Mouse (Mus musculus) hindbrain, embryonic 14.5 days (tissue): Measurements from ENCODE around the gene Lif. TPM values are rescaled to one million over a fixed set of nuclear protein-coding genes. Genes with fewer than 3 reads are reported as not detected.

Source experiments
- ATAC-seq: fragments of 200-750 bp; cut with Nextera tagmentation; 2 replicates; pipeline ENCODE4 v1.8.0; 2017; ENCODE audit warnings: moderate number of reproducible peaks, mild to moderate bottlenecking, moderate TSS enrichment, moderate library complexity; ENCODE audit not compliant: low FRiP score
- DNase-seq: peaks from one replicate; pipeline ENCODE4 v3.0.0-alpha.2; 2015; ENCODE audit warnings: low spot score
- H3K27ac ChIP-seq: fragments of 300-500 bp; sonication (generic); 2 replicates; pipeline ENCODE4 v1.5.1; 2014; ENCODE audit warnings: mild to moderate bottlenecking, moderate library complexity
- H3K27me3 ChIP-seq: fragments of 300-500 bp; sonication (generic); 2 replicates; pipeline ENCODE4 v1.6.1; 2014; ENCODE audit warnings: mild to moderate bottlenecking, low read length, mixed read lengths; ENCODE audit not compliant: control insufficient read depth, insufficient read depth
- H3K36me3 ChIP-seq: fragments of 300-500 bp; sonication (generic); replicated peaks from 2 replicates; pipeline ENCODE4 v1.6.1; 2014; ENCODE audit not compliant: control insufficient read depth, insufficient read depth
- H3K4me1 ChIP-seq: fragments of 300-500 bp; sonication (generic); replicated peaks from 2 replicates; pipeline ENCODE4 v1.6.1; 2014; ENCODE audit warnings: antibody characterized with exemption, low read length, mixed read lengths; ENCODE audit not compliant: control insufficient read depth, insufficient read depth
- H3K4me2 ChIP-seq: fragments of 300-500 bp; sonication (generic); replicated peaks from 2 replicates; pipeline ENCODE4 v1.6.1; 2014; ENCODE audit warnings: mild to moderate bottlenecking, moderate library complexity
- H3K4me3 ChIP-seq: fragments of 300-500 bp; sonication (generic); replicated peaks from 2 replicates; pipeline ENCODE4 v1.5.1; 2014; ENCODE audit warnings: mild to moderate bottlenecking, low read length
- H3K9ac ChIP-seq: fragments of 300-500 bp; sonication (generic); 2 replicates; pipeline ENCODE4 v1.6.1; 2014
- H3K9me3 ChIP-seq: fragments of 300-500 bp; sonication (generic); 2 replicates; pipeline ENCODE4 v1.6.1; 2016; ENCODE audit warnings: low read length; ENCODE audit not compliant: control insufficient read depth
- WGBS: fragments of 180-500 bp; shearing (Covaris S2); extraction: QIAGEN DNeasy Blood & Tissue Kit; methylation state at CpG from one replicate; pipeline ENCODE4 v1.1.7; 2014; 5-methylcytosine and 5-hydroxymethylcytosine counted together
- polyA plus RNA-seq: library from polyadenylated mRNA; unstranded; fragments of >200 nt; fragmentation: Nextera tagmentation; extraction: Ambion mirVana; gene quantifications from 2 replicates; pipeline ENCODE4 v1.2.1, GENCODE M21; 2014

The Lif gene
- polyA plus RNA-seq, 1 experiment from 2014 or later: not detected

DNA sequence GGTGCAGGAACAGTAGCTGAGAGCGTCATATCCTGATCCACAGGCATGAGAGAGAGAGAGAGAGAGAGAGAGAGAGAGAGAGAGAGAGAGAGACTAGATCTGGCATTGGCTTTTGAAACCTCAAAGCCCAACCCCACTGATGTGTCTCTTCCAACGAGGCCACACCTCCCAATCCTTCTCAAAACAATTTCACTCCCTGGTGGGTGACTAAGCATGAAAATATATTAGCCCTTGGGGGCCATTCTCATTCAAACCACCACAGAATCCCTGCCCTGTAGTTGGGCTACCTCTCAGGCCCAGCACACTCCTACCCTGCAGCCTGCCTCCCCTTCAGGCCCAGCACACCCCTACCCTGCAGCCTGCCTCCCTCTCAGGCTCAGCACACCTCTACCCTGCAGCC lies 4.5 kb upstream of the Lif start:
- Histone ChIP-seq H3K4me3 (no peak overlapping the region), H3K4me2 (no peak overlapping the region), H3K9ac (no peak overlapping the region), H3K4me1 (no peaks in the 10 kb centered on the region), H3K27me3 (no peaks in the 10 kb centered on the region), H3K36me3 (no peaks in the 10 kb centered on the region), H3K9me3 (no peaks in the 10 kb centered on the region), H3K27ac (no peak overlapping the region)
- ATAC-seq: no peak
- no peak for DNase-seq
- WGBS: 71% methylated on average over 2 of the region's 2 CpGs

DNA sequence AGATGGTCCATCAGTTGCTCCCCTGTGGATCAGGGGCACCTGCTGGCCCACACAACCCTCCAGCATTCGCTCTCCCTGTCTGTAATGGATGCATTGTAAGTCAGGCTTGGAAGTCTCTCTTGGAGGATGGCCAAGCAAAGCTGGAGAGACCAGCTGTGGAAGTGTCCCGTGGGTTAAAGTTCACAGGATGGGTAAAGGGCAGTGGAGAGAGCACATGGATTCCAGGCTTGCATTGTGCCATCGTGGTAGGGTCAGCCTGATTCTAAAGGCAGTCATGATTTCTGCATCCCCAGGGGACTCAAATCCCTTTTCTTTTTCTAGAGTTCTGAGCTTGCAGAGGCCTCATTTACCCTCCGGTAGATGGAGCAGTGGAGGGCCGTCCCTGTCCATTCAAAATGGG lies 399 bp downstream of the Lif start:
- ATAC-seq (no peak), DNase-seq (no peak)
- Histone ChIP-seq H3K4me2 (no peak overlapping the region), H3K9ac (no peak overlapping the region), H3K4me3 (no peak overlapping the region), H3K9me3 (no peaks in the 10 kb centered on the region), H3K4me1 (0 out of 2 replicates have a peak, but pooled peaks cover 3% of the 10 kb centered on the region), H3K36me3 (no peaks in the 10 kb centered on the region), H3K27ac (no peak overlapping the region), H3K27me3 (no peaks in the 10 kb centered on the region)
- WGBS: 69% methylated on average over 5 of the region's 5 CpGs

DNA sequence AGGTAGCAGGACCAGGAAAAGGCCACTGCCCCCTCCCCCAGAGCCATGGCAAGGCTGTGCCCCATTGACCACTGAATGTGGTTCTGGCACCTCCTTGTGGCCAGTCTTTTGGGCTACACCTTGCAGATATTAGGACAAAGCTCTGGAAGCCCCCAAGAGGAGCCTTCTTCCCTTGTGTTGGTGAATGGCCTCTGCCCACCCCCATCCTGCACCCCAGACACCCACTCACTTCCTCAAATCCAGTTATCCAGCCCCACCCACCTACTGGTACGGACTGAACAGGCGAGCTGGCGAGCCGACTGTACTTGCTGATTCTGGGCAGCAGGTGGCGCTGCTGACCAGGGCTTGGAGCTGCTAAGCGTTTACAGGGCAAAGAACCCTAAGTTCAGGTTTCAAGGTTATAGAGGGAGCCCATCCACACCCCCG lies 1.3 kb downstream of the Lif start:
- Histone ChIP-seq H3K9me3 (no peaks in the 10 kb centered on the region), H3K4me3 (no peak overlapping the region), H3K27me3 (no peaks in the 10 kb centered on the region), H3K27ac (no peak overlapping the region), H3K36me3 (no peaks in the 10 kb centered on the region), H3K4me2 (peak overlapping the region; percentile 45), H3K4me1 (0 out of 2 replicates have a peak, but pooled peaks cover 3% of the 10 kb centered on the region), H3K9ac (peak overlapping the region; percentile 25; the same call in 1 of the 2 replicates)
- ATAC-seq: peak; percentile 61
- peak; percentile 93 for DNase-seq
- WGBS: 2% methylated on average over 7 of the region's 7 CpGs

DNA sequence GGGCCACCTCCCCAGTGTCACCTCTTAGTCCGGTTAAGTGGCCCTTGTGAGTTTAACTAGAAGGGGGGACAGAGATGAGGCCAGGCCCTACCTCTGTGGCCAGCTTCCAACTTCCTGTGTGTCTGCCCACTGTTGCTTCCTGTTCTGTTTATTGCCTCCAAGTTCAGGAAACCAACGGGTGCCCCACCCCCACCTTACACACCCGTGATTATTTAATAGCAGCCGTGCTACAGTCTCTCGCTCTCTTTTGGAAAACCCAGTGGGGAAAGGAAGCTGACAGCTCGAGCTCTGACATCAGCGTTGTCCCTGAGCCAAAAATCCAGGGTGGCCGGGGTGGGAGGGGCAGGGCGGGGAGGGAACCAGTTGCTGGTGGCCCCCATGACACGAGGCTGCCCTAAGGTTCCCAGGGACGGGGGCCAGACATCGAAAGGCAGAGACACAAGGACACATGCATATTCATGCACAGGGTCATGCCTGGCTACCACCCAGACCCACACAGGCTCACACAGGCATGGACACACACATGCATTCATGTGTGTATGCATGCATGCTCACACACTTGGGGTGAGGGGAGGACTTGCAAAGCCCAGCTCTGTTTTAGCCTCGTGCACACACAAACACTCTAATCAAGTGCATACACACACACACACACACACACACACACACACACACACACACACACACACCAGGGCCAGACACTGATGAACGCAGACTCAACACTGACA lies 3.3 kb downstream of the Lif start:
- peak; percentile 38 for DNase-seq
- no peak overlapping the region for H3K4me2 ChIP-seq
- no peaks in the 10 kb centered on the region for H3K36me3 ChIP-seq
- 29% methylated on average over 14 of the region's 14 CpGs for WGBS
- no peaks in the 10 kb centered on the region for H3K9me3 ChIP-seq
- no peak overlapping the region for H3K27ac ChIP-seq
- no peak for ATAC-seq
- H3K4me3 ChIP-seq: no peak overlapping the region
- H3K4me1 ChIP-seq: 0 out of 2 replicates have a peak, but pooled peaks cover 3% of the 10 kb centered on the region
- no peak overlapping the region for H3K9ac ChIP-seq
- peaks cover 16% of the 10 kb centered on the region for H3K27me3 ChIP-seq

DNA sequence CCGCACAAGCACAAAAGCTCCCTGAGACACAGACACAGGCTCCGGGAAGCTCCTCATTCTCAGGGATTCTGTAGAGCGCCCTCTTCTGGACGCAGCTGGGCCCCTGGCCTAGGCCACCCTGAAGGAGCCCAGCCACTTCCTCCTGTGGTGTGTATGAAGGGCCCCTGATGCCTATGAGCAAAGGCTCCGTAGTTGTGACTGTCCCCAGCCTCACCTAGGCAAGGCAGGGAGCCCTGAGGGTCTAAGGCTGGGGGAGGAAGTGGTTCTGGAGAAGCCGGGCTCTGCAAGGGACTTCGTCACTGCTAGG lies 3.8 kb downstream of the Lif start:
- Histone ChIP-seq H3K27ac (no peak overlapping the region), H3K36me3 (no peaks in the 10 kb centered on the region), H3K4me3 (no peak overlapping the region), H3K4me1 (0 out of 2 replicates have a peak, but pooled peaks cover 3% of the 10 kb centered on the region), H3K9me3 (no peaks in the 10 kb centered on the region), H3K9ac (no peak overlapping the region), H3K4me2 (no peak overlapping the region), H3K27me3 (peaks cover 21% of the 10 kb centered on the region)
- DNase-seq (no peak), ATAC-seq (no peak)
- WGBS: 40% methylated on average over 7 of the region's 7 CpGs

GRCm38 (mm10) chr11:4261969-4262368 lies 4.6 kb downstream of the Lif start:
- no peak overlapping the region for H3K27ac ChIP-seq
- no peaks in the 10 kb centered on the region for H3K9me3 ChIP-seq
- H3K9ac ChIP-seq: no peak overlapping the region
- H3K27me3 ChIP-seq: peaks cover 24% of the 10 kb centered on the region
- DNase-seq (peak; percentile 57), ATAC-seq (no peak)
- no peak overlapping the region for H3K4me2 ChIP-seq
- WGBS: 27% methylated on average over 5 of the region's 5 CpGs
- no peak overlapping the region for H3K4me3 ChIP-seq
- no peaks in the 10 kb centered on the region for H3K36me3 ChIP-seq
- 0 out of 2 replicates have a peak, but pooled peaks cover 3% of the 10 kb centered on the region for H3K4me1 ChIP-seq

- DNase-seq (no peak), ATAC-seq (no peak)
- peaks cover 32% of the 10 kb centered on the region for H3K27me3 ChIP-seq
- H3K36me3 ChIP-seq: no peaks in the 10 kb centered on the region
- no peak overlapping the region for H3K4me2 ChIP-seq
- H3K9ac ChIP-seq: no peak overlapping the region
- H3K27ac ChIP-seq: no peak overlapping the region
- no peak overlapping the region for H3K4me3 ChIP-seq
- H3K9me3 ChIP-seq: no peaks in the 10 kb centered on the region
- 17% methylated on average over 6 of the region's 7 CpGs for WGBS
- 0 out of 2 replicates have a peak, but pooled peaks cover 3% of the 10 kb centered on the region for H3K4me1 ChIP-seq
Observed at GRCm38 (mm10) chr11:4262847-4263246, 5.5 kb downstream of the Lif start.

DNA sequence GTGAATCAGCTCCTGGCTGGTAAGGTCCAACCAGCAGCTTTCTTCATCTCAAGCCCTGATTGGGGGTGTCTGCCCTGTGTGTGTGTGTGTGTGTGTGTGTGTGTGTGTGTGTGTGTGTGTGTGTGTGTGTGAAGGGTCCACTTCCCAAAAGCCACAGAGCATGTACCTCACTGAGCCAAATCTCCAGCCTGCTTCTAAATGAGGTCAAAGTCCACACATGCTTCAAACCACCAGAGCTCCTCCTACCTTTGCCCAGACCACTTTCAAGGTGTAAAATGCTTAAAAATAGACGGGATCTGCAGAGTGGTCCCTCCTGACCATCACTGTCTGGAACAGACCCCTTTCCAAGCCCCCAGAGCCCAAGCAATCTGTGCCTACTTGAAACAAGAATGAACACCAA lies 5.9 kb downstream of the Lif start:
- no peak overlapping the region for H3K9ac ChIP-seq
- ATAC-seq (no peak), DNase-seq (no peak)
- H3K4me2 ChIP-seq: no peak overlapping the region
- peaks cover 37% of the 10 kb centered on the region for H3K27me3 ChIP-seq
- H3K9me3 ChIP-seq: no peaks in the 10 kb centered on the region
- H3K27ac ChIP-seq: no peak overlapping the region
- H3K4me1 ChIP-seq: 0 out of 2 replicates have a peak, but pooled peaks cover 3% of the 10 kb centered on the region
- WGBS: 38% methylated on average over 1 of the region's 1 CpGs
- no peaks in the 10 kb centered on the region for H3K36me3 ChIP-seq
- no peak overlapping the region for H3K4me3 ChIP-seq

GRCm38 (mm10) chr11:4264066-4264465 lies 6.7 kb downstream of the Lif start:
- Histone ChIP-seq H3K4me2 (no peak overlapping the region), H3K27me3 (peaks cover 40% of the 10 kb centered on the region), H3K9me3 (no peaks in the 10 kb centered on the region), H3K36me3 (no peaks in the 10 kb centered on the region), H3K4me3 (no peak overlapping the region), H3K27ac (no peak overlapping the region), H3K9ac (no peak overlapping the region), H3K4me1 (0 out of 2 replicates have a peak, but pooled peaks cover 3% of the 10 kb centered on the region)
- 72% methylated on average over 7 of the region's 7 CpGs for WGBS
- ATAC-seq: no peak
- DNase-seq: no peak
